Mouse (Mus musculus) limb, embryonic 14.5 days (tissue): ENCODE measurements around the gene Foxj1. TPM values are rescaled to one million over a fixed set of nuclear protein-coding genes. Genes with fewer than 3 reads are reported as not detected.

Experiments
- ATAC-seq: fragments of 200-750 bp; cut with Nextera tagmentation; 2 replicates; pipeline ENCODE4 v1.8.0; 2017; ENCODE audit warnings: low read depth, moderate number of reproducible peaks, moderate TSS enrichment; ENCODE audit not compliant: low FRiP score
- DNase-seq: peaks from one replicate; pipeline ENCODE4 v3.0.0-alpha.2; 2015; ENCODE audit warnings: low spot score
- H3K27ac ChIP-seq: fragments of 300-500 bp; sonication (generic); replicated peaks from 2 replicates; pipeline ENCODE4 v1.5.1; 2014; ENCODE audit warnings: low read depth, mild to moderate bottlenecking, low read length, moderate library complexity, mixed read lengths
- H3K27me3 ChIP-seq: fragments of 300-500 bp; sonication (generic); 2 replicates; pipeline ENCODE4 v1.6.1; 2014; ENCODE audit warnings: low read length, mixed read lengths; ENCODE audit not compliant: control insufficient read depth, insufficient read depth
- H3K36me3 ChIP-seq: fragments of 300-500 bp; sonication (generic); 2 replicates; pipeline ENCODE4 v1.6.1; 2014; ENCODE audit warnings: mild to moderate bottlenecking, low read length, moderate library complexity, mixed read lengths; ENCODE audit not compliant: control insufficient read depth, insufficient read depth
- H3K4me1 ChIP-seq: fragments of 300-500 bp; sonication (generic); 2 replicates; pipeline ENCODE4 v1.6.1; 2014; ENCODE audit warnings: antibody characterized with exemption, low read length, mixed read lengths; ENCODE audit not compliant: control insufficient read depth, insufficient read depth
- H3K4me2 ChIP-seq: fragments of 300-500 bp; sonication (generic); replicated peaks from 2 replicates; pipeline ENCODE4 v1.6.1; 2014; ENCODE audit warnings: low read depth, mild to moderate bottlenecking, low read length, moderate library complexity; ENCODE audit not compliant: severe bottlenecking
- H3K4me3 ChIP-seq: fragments of 300-500 bp; sonication (generic); replicated peaks from 2 replicates; pipeline ENCODE4 v1.5.1; 2014; ENCODE audit warnings: low read length
- H3K9ac ChIP-seq: fragments of 300-500 bp; sonication (generic); 2 replicates; pipeline ENCODE4 v1.6.1; 2014; ENCODE audit warnings: mild to moderate bottlenecking, low read depth, low read length, moderate library complexity; ENCODE audit not compliant: severe bottlenecking
- H3K9me3 ChIP-seq: fragments of 300-500 bp; sonication (generic); 2 replicates; pipeline ENCODE4 v1.6.1; 2016; ENCODE audit warnings: low read length; ENCODE audit not compliant: control insufficient read depth
- POLR2A ChIP-seq: fragments of 200-500 bp; IDR thresholded peaks from 2 replicates; pipeline ENCODE4 v1.8.0; 2012; ENCODE audit warnings: inconsistent platforms, mild to moderate bottlenecking, moderate library complexity, borderline replicate concordance; ENCODE audit not compliant: insufficient read depth, insufficient read length; ENCODE audit errors: extremely low read depth
- WGBS: fragments of 180-500 bp; shearing (Covaris S2); extraction: QIAGEN DNeasy Blood & Tissue Kit; methylation state at CpG from one replicate; pipeline ENCODE4 v1.1.7; 2014; 5-methylcytosine and 5-hydroxymethylcytosine counted together
- polyA plus RNA-seq, 2 experiments: library from polyadenylated mRNA; depleted of rRNA in 1 of 2; stranded (reverse) in 1 of 2; unstranded in 1 of 2; fragments of >200 nt; fragmentation: Nextera tagmentation in 1 of 2; extraction: Ambion mirVana in 1 of 2; gene quantifications; 2 replicates each; pipeline versions ENCODE4 v1.2.1 to v1.2.3; 2012 to 2014

Gene Foxj1
- polyA plus RNA-seq, 2 experiments: 0.14 to 0.85 TPM

GRCm38 (mm10) chr11:116334417-116334782 lies 799 bp downstream of the Foxj1 start:
- H3K4me3 ChIP-seq: peak overlapping the region; percentile 59
- peaks cover 22% of the 10 kb centered on the region for H3K4me1 ChIP-seq
- TF ChIP-seq POLR2A: no peak
- DNase-seq (no peak), ATAC-seq (no peak)
- H3K9ac ChIP-seq: 0 out of 2 replicates have a peak overlapping the region, but pooled peaks have one; percentile 12
- peak overlapping the region; percentile 99 for H3K4me2 ChIP-seq
- no peaks in the 10 kb centered on the region for H3K9me3 ChIP-seq
- H3K27me3 ChIP-seq: peaks cover 24% of the 10 kb centered on the region
- 3% methylated on average over 26 of the region's 26 CpGs for WGBS
- H3K36me3 ChIP-seq: 0 out of 2 replicates have a peak, but pooled peaks cover 4% of the 10 kb centered on the region
- no peak overlapping the region for H3K27ac ChIP-seq

DNA sequence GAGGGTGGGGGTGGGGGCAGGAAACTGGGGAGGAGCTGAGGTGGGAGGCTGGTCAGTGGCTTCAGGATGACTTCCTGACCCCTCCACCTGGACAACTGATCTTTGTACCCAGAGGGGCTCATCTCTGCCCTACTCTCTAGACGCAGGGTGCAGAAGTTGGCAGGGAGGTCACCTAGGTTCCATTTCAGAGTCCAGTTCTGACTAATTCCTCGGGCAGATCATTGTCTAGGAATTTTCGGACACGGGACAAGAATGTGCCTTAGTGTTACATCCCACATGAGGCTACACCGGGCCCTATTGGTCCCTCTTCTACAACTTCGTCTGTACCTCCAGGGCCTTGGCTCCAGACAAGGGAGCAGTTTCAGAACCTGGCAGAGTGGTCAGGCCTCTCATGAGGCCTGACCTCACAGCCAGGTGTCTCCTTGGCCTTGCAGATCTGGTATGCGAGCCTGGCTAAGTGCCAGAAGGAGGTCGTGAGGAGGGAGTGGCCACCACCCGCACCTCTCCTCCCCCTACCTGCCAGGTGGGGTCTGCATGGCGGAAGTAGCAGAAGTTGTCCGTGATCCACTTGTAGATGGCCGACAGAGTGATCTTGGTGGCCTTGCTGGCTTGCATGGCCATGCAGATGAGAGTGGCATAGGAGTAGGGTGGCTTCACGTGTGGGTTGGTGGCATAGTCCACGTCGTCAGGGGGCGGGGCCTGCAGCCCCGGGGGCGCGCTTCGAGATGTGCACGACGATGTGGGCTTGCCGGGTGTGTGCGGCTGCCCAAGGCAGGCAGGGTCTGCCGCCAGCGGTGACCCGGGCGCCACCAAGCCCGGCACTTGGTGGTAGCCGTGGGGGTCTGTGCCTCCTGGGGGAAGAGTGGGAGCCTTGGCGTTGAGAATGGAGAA lies 1.4 kb downstream of the Foxj1 start:
- H3K36me3 ChIP-seq: 0 out of 2 replicates have a peak, but pooled peaks cover 4% of the 10 kb centered on the region
- H3K4me2 ChIP-seq: peak overlapping the region; percentile 99
- H3K9me3 ChIP-seq: no peaks in the 10 kb centered on the region
- ATAC-seq: no peak
- 23% methylated on average over 30 of the region's 31 CpGs for WGBS
- H3K4me1 ChIP-seq: peaks cover 26% of the 10 kb centered on the region
- H3K4me3 ChIP-seq: peak overlapping the region; percentile 59
- no peak for TF ChIP-seq POLR2A
- H3K9ac ChIP-seq: 0 out of 2 replicates have a peak overlapping the region, but pooled peaks have one; percentile 12
- peaks cover 24% of the 10 kb centered on the region for H3K27me3 ChIP-seq
- no peak overlapping the region for H3K27ac ChIP-seq
- no peak for DNase-seq

DNA sequence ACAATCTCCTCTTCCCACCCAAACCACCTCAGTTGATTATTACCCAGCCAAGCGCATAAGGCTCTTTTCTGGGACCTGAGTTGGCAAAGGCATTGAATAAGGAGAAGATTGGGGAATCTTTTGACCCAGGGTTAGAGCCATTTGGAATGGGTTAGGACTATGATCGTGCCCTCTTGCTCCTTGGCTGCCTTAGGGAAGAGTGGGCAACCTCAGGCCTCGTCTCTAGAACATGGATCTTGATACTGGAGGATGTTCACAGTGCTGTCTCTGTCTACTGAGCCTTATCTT lies 2.3 kb downstream of the Foxj1 start:
- no peak overlapping the region for H3K4me3 ChIP-seq
- H3K27me3 ChIP-seq: peaks cover 24% of the 10 kb centered on the region
- DNase-seq: no peak
- H3K27ac ChIP-seq: no peak overlapping the region
- H3K4me1 ChIP-seq: peaks cover 26% of the 10 kb centered on the region
- no peaks in the 10 kb centered on the region for H3K36me3 ChIP-seq
- TF ChIP-seq POLR2A: no peak
- 85% methylated on average over 3 of the region's 3 CpGs for WGBS
- H3K9ac ChIP-seq: no peak overlapping the region
- H3K9me3 ChIP-seq: no peaks in the 10 kb centered on the region
- no peak overlapping the region for H3K4me2 ChIP-seq
- no peak for ATAC-seq

DNA sequence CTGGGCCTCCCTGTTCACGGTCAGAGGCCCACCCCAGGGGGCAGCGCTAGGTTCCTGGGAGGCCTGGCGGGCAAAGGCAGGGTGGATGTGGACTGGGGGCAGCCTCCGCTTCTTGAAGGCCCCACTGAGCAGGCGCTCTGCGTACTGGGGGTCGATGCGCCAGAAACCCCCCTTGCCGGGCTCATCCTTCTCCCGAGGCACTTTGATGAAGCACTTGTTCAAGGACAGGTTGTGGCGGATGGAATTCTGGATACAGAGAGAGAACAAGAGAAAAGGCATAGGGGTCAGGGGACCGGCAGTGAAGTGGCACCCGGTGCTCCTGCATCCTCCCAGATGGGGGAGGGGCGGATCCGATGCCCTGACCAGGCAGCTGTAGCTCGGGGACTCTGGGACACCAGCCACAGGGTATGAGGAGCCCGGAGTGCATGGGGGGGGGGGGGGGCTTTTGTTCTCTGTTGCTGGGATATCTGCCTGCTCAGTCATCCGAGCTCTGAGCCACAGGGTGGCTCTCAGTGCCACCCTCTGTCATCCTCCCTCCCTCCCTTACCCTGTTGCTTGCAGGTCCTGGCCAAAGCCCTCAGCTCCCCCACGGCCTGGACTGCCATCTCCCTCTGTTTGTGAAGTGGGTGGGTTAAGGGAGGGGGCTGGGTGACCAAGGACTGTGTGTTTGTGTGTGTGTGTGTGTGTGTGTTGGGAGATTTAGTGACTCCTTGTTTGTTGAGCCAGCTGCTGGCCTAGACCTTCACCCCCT lies 2.8 kb downstream of the Foxj1 start:
- Histone ChIP-seq H3K9ac (no peak overlapping the region), H3K36me3 (no peaks in the 10 kb centered on the region), H3K9me3 (no peaks in the 10 kb centered on the region), H3K4me1 (peaks cover 26% of the 10 kb centered on the region), H3K4me2 (no peak overlapping the region), H3K27ac (no peak overlapping the region), H3K4me3 (no peak overlapping the region), H3K27me3 (peaks cover 24% of the 10 kb centered on the region)
- no peak for TF ChIP-seq POLR2A
- DNase-seq: no peak
- WGBS: 64% methylated on average over 18 of the region's 19 CpGs
- ATAC-seq: no peak

DNA sequence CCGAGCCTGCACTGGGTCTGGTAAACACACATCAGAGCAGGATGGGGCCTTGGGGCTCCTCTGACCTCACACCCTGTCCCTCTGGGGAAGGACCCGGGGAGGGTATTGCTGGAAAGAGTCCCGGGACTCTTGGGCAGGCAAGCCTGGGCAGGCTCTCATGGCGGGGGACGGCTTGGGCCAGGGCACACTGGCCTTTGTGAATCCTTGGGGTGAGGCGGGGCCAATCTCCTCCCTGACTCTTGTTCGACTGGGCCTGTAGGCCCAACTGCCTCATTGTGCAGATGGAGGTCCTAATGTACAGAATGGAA lies 5.0 kb downstream of the Foxj1 start:
- H3K27ac ChIP-seq: no peak overlapping the region

More for the DNA sequence above, 5.0 kb downstream of the Foxj1 start:
- ATAC-seq: no peak
- no peak for TF ChIP-seq POLR2A
- Histone ChIP-seq H3K9me3 (no peaks in the 10 kb centered on the region), H3K4me2 (no peak overlapping the region), H3K4me3 (no peak overlapping the region), H3K9ac (no peak overlapping the region), H3K36me3 (no peaks in the 10 kb centered on the region), H3K27me3 (peaks cover 23% of the 10 kb centered on the region), H3K4me1 (peaks cover 23% of the 10 kb centered on the region)
- DNase-seq: no peak
- 70% methylated on average over 7 of the region's 7 CpGs for WGBS
